Mouse (Mus musculus) cerebellum, adult 9-10 months (tissue): ENCODE measurements around the gene Sp6.
A peak's percentile ranks its signal among the peaks of the same experiment; 100 is the strongest.

Experiments
- DNase-seq: peaks from one replicate; pipeline ENCODE4 v3.0.0; 2022

The Sp6 gene

GRCm38 (mm10) chr11:97013121-97013670 is at the start of gene Sp6:
Gene Sp6, plus strand, starts transcription at chr11:97013394.
- DNase-seq: no peak

GRCm38 (mm10) chr11:96963580-96963979 is 49.6 kb upstream of the Sp6 start:
- DNase-seq: peak; percentile 94

GRCm38 (mm10) chr11:96966172-96966571 is 47.0 kb upstream of the Sp6 start:
- DNase-seq: no peak

GRCm38 (mm10) chr11:96966914-96967543 is 46.2 kb upstream of the Sp6 start:
- DNase-seq: no peak

DNA sequence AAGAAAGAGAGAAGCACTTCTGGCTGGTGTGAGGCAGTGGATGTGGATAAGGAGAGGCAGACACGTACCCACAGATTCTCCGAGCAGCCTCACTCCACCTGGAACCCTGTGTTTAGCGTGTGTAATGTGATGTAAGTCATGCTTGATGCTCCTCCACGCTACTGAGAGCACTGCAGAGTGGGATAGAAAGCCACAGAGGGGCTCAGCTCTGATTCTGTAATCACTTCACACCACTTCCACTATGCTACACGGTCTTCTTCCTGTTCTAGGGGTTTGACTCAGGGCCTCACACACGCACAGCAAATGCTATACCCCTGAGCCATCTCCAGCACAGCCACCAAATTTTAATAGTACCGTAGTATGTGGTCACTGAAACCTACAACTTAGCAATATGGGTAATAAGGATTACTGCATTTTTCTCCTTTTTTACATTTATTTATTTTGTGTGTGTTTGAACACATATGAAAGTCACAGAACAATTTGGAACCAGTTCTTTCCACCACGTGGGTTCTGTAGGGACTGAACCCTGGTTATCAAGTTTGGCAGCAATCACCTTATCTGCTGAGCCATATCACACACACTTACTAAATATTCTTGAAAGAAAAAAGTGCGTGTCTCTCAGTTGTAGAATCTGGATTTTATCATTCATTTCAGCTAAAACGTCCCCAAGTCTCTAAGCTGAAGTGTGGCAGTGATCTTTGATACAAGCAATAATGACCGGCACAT is 45.5 kb upstream of the Sp6 start:
- no peak for DNase-seq

DNA sequence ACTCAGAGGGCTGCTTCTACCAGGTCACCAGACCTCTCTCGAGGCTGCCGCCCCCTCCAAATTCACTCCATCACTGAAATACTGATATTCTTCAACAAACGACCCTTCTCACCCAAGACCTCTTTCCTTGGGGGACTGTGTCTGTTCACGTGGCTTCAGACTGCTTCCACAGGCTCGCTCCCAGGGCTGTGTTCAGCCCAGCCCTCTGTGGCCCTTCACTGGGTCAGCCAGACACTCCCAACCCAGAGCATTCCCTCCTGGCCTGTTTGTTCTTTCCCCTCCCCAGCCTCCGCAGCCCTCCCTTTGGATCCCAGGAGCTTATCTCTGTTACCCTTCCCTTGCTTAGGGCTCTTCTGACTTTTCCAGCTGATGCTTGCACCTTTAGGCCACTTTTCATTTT is 44.7 kb upstream of the Sp6 start:
- peak; percentile 35 for DNase-seq

DNA sequence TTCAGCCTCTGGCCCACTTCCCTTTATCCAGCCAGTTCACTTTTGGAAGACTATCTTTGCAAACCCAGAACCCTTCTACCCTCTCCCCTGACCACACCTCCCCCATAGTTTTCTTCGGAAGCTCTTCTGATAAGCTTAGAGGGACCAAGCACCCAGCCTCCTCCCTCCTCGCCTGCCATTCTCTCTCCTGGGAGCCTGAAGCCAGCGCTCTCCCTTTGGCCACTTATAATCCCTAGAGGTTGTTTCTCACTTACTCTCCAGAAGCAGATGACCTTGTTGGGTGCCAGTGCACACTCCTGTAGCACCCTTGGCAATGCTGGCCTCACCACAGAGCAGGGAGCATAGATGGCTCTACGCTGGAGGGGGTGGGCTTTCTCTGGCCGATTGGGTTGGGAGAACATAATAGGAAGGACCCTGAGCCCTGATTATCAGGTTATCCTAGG is 43.9 kb upstream of the Sp6 start:
- DNase-seq: peak; percentile 66

DNA sequence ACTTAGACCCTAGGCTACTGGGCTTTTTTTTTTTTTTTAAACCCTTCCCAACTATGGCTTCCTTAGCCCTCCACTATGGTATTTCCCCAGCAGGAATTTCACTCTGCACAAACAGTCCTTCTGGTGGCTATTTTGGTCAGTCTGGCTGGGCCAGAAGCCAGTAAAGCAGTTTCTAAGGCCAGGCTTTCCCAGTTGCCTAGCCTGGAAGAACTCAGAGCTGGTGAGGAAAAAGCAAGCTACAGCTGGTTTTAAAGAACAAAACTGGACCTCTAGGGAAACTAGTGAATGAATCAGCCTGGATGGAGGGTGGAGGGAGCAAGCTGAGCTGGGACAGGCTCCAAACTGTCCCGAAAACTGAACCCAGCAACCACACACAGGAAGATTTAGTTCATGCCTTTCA is 43.4 kb upstream of the Sp6 start:
- DNase-seq: peak; percentile 88

DNA sequence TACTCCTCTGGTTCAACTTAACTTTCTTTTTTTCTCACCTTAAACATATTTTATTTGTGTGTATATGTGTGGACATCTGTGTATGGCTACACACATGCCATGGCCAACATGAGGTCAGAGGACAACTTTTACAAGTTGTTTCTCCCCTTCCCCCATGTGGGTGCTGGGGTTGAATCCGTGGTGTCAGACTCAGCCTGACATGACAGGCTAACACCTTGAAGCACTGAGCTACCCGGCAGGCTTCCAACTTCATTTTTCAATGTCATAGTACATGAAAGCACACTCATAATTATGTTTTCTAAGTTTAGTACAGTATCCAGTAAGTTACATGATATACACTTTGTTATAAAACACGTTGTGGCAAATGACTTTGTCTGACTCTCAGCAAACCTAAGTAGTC is 42.9 kb upstream of the Sp6 start:
- peak; percentile 40 for DNase-seq

- peak; percentile 50 for DNase-seq
Observed at GRCm38 (mm10) chr11:96972906-96973305, 40.3 kb upstream of the Sp6 start.

DNA sequence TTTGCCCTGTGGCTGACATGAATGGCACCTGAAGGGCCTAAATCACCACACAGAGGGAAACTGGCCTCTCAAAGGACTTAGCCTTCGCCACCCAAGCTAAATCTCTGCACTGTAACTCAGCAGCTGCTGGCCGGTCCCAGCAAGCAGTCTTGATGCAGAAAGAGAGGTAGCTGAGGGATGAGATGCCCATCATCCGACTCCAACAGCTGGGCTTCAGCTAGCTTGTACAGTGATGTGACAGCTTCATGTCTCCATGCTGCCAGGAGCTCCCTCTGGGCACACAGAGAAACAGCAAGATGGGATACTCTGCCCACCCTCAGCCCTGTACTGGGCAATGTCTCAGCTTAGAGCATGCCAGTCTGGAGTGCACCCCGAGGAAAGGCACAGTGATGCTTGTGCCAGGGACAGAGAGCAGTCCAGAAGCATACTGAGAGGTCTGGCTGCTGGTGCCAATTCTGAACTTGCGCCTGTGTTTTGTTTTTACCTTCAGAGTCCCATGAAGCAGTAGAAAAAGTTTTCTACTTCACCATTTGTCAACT is 39.7 kb upstream of the Sp6 start:
- DNase-seq: peak; percentile 84

DNA sequence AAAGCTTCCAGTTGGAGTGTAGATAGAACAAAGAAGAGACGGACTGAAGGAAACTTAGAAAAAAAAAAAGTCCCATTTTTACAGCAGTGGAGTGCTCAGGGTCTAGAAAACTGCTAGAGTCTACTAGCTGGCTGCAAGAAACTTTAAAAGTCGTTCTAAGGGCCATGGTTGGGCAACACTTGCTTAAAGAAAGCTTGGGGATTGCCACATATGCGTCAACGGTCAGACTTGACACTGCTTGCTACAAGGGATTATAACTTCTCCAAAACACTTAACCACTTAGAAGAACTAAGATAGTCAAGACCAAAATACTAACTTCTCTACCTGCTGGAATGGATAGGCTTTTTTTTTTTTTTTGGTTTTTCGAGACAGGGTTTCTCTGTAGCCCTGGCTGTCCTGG is 38.4 kb upstream of the Sp6 start:
- DNase-seq: peak; percentile 35

- DNase-seq: peak; percentile 65
Observed at GRCm38 (mm10) chr11:96975511-96976378, 37.4 kb upstream of the Sp6 start.

DNA sequence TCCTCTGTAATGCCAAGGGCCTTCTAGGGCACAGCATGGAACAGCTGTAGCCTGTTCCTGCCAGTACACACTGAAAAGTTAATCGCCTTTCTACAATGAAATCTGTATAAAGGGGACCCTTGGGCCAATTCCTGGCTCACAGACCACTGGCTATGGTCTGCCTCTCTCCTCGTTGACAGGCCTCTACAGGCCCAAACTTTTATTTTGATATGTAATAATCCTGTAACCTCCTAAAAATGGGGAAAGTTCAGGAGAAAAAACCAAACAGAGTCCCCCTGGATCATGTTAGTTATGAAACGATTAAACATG is 36.9 kb upstream of the Sp6 start:
- DNase-seq: peak; percentile 50

GRCm38 (mm10) chr11:96976911-96977591 is 36.1 kb upstream of the Sp6 start:
- peak; percentile 82 for DNase-seq

DNA sequence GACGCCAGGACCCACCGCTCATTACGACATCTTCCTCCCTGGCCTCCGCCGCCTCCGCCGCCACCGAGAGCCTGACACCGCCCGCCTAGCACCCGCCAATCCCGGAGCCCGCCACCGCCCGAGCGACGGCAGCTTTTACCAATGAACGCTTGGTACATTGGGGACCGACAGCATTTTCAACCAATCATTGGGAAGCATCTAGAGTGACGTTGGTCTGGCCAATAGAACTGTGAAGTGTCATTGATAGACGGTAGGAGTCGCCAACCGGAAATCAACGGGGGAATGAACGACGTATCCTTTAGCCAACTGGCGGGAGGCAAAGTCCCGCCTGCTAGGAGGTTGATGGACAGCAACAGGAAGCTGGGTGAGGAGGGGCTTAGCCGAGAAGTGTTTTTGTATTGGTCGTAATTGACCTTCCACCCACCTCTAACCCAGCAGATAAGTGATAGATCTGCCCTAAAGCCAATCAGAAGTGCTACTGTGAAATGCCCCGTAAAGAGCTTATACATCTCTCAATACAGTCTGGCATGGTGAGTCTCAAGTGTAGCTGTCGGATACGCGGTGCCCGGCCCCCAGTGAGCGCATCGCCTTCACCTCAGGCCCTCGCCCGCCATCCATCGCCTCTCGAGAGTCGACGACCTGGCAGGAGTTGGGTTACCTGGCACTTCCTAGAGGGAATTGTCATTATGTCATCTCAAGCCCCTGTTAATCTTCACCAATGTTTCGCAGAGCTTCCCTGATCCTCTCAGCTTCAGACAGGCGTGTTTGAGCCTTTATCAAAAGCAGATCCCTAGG is 35.4 kb upstream of the Sp6 start:
- DNase-seq: peak; percentile 100

GRCm38 (mm10) chr11:96978401-96979246 is 34.6 kb upstream of the Sp6 start:
- peak; percentile 54 for DNase-seq

- peak; percentile 50 for DNase-seq
Observed at GRCm38 (mm10) chr11:96979329-96979728, 33.9 kb upstream of the Sp6 start.

DNA sequence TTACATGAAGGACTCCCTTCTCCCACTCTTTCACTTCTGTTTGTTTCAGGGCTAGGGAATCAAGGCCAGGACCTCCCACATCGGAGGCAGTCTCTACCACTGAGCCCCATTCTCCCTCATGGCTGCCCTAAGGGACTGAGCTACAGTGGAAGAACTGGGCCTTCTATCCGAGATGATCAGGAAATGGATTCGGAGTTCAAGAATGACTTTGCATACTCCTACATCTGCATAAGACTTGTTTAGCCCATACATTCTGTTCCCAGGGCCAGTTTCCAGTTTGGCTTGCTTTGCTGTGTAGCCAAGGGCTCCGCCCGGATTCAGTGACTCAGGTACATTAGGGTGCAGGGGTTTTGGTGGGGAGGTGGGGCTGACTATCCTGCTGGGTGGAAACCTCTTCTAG is 33.2 kb upstream of the Sp6 start:
- no peak for DNase-seq

DNA sequence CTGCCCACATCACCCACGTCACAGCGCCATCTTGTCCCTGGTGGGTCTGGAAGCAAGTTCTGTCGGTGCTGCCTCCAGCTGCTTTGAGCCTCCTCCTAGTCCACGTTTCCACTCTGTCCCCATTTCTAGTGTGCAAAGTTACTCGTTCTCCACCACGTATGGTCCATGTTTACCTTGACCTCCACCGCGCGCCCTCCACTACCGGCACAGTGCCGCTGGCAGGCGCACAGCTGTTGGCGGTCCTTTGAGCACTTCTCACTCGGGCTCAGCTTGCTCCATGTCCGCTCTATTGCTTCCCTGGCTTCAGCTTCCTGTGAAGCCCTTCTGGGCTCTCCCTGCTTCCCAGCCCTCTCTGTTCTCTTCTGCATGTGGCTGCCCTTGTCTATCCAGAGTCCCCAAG is 31.7 kb upstream of the Sp6 start:
- DNase-seq: peak; percentile 52

GRCm38 (mm10) chr11:96982355-96982754 is 30.8 kb upstream of the Sp6 start:
- DNase-seq: peak; percentile 91
